Mouse (Mus musculus) heart, adult 10 weeks (tissue): ENCODE results near the gene Brip1. TPM values are rescaled to one million over a fixed set of nuclear protein-coding genes. Genes with fewer than 3 reads are reported as not detected.

ENCODE experiments used
- polyA plus RNA-seq: library from polyadenylated mRNA; stranded (reverse); fragments of 350-450 nt; fragmentation: Illumina TruSeq; extraction: RNeasy Lipid Tissue Mini Kit (QIAGEN cat#74804); gene quantifications from one replicate; pipeline ENCODE4 v1.2.3, GENCODE M21; 2014; ENCODE audit warnings: low read depth, low replicate concordance

Gene Brip1
- 0.39 TPM for polyA plus RNA-seq

GRCm38 (mm10) chr11:86201037-86201786 is at the start of gene Brip1:
Brip1 (minus strand) TSS chr11:86201193.

Other genes with a start within 250 kb of the Brip1 start
- gene Ints2, start 56.4 kb upstream of the Brip1 start, polyA plus RNA-seq, result 3.4 TPM
- gene Med13, start 156.4 kb upstream of the Brip1 start, polyA plus RNA-seq, result 16.0 TPM